Mouse (Mus musculus) testis, adult 2 months (tissue): Measurements from ENCODE around the gene Strada.

Experiments used
- CTCF ChIP-seq: fragments of 200-500 bp; IDR thresholded peaks from 2 replicates; pipeline ENCODE4 v1.5.1; 2012; ENCODE audit warnings: low read depth, mild to moderate bottlenecking, inconsistent platforms, low read length, moderate library complexity; ENCODE audit not compliant: control insufficient read depth, insufficient read depth, insufficient replicate concordance
- POLR2A ChIP-seq: fragments of 200-500 bp; IDR thresholded peaks from 2 replicates; pipeline ENCODE4 v1.6.1; 2012; ENCODE audit warnings: low read depth, mild to moderate bottlenecking, inconsistent platforms, low read length, moderate library complexity; ENCODE audit not compliant: control insufficient read depth

DNA sequence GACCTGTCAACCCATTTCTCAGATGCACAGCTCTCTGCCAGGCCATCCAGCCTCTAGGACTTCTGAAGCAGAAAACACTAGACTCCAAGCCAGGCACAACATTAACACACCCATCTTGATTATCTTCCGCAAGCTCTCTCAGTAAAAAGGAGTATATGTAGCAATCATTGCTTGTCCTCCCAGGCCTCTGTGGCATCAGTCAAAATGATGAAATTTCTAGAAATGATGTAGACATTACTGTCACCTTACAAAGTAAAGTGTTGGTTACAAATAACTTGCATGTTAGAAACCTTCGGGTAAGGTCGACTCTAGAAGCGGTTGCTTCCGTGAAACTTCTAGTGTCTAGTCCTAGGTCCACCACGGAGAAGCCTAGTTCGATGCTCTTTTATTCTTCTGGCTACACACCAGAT is 13.5 kb upstream of the Strada start:
- no peak for TF ChIP-seq CTCF
- TF ChIP-seq POLR2A = no peak
